Mouse (Mus musculus): ENCODE data around the gene Aip.
"Not testable (repeated sequence)": the region's sequence is repeated elsewhere in the genome, so short reads cannot be mapped to it uniquely, and the experiment has no call there.

The Aip gene

GRCm38 (mm10) chr19:4135963-4136345 lies 10.3 kb upstream of the Aip start:
- not testable (repeated sequence) for DNase-seq (ENCODE audit: low spot score in 2 of 2)

- peak in 1 of 2 experiments; percentile 58 for DNase-seq (ENCODE audit: low spot score in 2 of 2)
Measured at GRCm38 (mm10) chr19:4135229-4135962, 9.7 kb upstream of the Aip start.

GRCm38 (mm10) chr19:4134354-4134753 lies 8.7 kb upstream of the Aip start:
- no peak for DNase-seq (ENCODE audit: low spot score in 2 of 2)

DNA sequence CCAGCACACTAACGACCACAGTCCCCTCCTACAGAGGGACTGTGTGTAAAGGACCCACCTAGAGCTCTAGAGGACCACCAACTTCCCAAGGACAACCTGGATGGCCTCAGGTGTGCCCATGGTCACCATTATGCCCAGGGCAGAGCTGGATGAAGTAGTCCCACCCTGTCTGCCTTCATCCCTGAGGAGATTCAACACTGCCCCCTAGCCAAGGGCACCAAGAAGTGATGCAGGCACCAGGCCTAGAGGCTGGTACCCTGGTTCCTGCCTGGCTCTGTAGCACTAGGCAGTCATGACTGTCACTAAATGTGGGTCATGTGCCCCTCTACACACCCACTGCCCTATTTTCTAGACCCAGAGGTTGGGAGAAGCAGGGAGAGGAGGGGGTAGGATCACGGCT lies 6.1 kb upstream of the Aip start:
- DNase-seq (ENCODE audit: low spot score in 2 of 2), result no peak

DNA sequence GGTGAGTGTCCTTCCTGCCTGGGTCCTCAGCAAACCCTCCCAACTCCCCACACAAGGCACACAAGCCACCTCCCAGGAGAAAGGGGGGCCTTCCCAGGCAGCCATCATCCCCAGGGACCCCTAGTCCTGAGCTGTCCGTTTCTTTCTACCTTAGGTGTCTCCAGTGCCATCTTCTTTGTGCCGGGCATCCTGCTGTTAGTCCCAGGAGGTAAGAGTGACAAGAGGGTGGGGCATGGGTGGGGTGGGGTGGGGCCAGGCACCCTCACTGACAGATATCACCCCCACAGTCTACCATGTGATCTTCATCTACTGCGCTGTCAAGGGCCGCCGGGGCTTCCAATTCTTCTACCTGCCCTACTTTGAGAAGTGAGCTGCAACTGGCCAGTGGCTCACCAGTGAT lies 5.4 kb upstream of the Aip start:
- no peak for DNase-seq (ENCODE audit: low spot score in 2 of 2)

GRCm38 (mm10) chr19:4130106-4130505 lies 4.4 kb upstream of the Aip start:
- DNase-seq (ENCODE audit: low spot score in 2 of 2), result no peak

- DNase-seq (ENCODE audit: low spot score in 2 of 2), result no peak
Measured at GRCm38 (mm10) chr19:4129462-4129861, 3.8 kb upstream of the Aip start.

- peak in 1 of 2 experiments; percentile 44 for DNase-seq (ENCODE audit: low spot score in 2 of 2)
Measured at GRCm38 (mm10) chr19:4126759-4127495, 1.3 kb upstream of the Aip start.

DNA sequence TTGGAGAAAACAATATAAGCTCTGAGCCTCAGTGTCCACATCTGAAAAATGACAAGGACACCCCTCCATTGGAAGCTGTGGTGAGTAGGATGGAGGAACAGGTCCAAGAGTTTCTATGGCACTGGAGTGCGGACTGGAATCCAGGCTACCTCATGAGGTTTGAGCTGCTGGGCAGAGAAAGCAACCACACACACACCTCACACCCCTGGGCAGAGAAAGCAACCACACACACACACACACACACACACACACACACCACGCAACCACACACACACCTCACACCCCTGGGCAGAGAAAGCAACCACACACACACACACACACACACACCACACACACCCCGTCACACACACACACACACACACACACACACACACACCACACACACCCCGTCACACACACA lies 390 bp downstream of the Aip start:
- DNase-seq (ENCODE audit: low spot score in 2 of 2), result peak in 1 of 2 experiments; percentile 49

- no peak for DNase-seq (ENCODE audit: low spot score in 2 of 2)
Measured at GRCm38 (mm10) chr19:4124432-4124831, 1.2 kb downstream of the Aip start.

- DNase-seq (ENCODE audit: low spot score in 2 of 2), result peak in 1 of 2 experiments; percentile 50
Measured at GRCm38 (mm10) chr19:4122411-4123370, 3.0 kb downstream of the Aip start.

DNA sequence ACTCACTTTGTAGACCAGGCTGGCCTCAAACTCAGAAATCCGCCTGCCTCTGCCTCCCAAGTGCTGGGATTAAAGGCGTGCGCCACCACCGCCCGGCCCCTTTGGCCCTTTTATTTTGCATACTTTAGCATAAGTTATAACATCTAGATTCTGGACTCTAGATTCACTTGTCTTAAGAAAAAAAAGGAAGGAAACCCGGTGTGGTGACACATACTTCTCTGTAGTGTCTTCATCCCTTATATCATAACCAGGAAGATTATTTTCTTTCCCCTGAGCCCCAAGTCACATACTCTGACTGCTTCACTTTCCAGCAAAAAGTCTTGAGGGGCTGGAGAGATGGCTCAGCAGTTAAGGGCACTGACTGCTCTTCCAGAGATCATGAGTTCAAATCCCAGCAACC lies 3.8 kb downstream of the Aip start:
- peak in 1 of 2 experiments; percentile 45 for DNase-seq (ENCODE audit: low spot score in 2 of 2)

GRCm38 (mm10) chr19:4121097-4121805 lies 4.4 kb downstream of the Aip start:
- DNase-seq (ENCODE audit: low spot score in 2 of 2), result peak; percentile 98 to 99

DNA sequence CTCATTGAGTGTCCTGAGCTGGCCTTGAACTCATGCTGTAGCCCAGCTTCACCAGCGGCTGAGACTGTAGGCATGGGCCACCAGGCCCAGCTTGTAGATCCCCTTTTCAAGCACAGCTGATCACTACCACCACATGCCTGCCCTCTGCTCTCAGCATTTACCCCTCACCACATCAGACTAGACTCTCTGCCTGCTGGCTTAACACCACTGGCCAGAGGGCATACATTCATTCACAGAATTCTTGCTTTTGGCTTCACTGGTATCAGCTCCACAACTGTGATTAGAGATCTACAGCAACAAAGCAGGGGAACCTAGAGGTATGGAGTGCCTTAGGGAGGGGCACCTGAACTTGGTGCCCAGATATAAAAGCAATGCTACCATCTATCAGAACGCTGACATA lies 5.2 kb downstream of the Aip start:
- no peak for DNase-seq (ENCODE audit: low spot score in 2 of 2)

- DNase-seq (ENCODE audit: low spot score in 2 of 2), result peak; percentile 48 to 59
Measured at GRCm38 (mm10) chr19:4119716-4120487, 5.8 kb downstream of the Aip start.

DNA sequence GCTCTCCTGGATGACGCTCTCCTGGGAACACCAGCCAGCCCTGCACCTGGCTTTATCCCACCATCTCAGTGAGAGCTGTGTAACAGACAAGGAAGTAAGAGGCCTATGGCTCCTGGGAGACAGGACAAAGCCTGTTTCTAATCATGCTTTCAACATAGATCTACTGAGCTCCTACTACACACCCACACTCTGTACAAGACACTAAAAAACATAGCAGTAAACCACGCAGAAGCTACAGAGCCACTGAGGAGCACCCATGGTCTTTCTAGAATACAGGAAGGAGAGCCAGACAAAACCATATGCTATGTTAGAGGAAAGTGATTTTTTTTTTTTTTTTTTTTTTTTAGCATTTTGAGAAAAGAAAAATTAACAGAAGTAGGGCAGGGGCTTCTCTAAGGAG lies 7.3 kb downstream of the Aip start:
- DNase-seq (ENCODE audit: low spot score in 2 of 2), result no peak

DNA sequence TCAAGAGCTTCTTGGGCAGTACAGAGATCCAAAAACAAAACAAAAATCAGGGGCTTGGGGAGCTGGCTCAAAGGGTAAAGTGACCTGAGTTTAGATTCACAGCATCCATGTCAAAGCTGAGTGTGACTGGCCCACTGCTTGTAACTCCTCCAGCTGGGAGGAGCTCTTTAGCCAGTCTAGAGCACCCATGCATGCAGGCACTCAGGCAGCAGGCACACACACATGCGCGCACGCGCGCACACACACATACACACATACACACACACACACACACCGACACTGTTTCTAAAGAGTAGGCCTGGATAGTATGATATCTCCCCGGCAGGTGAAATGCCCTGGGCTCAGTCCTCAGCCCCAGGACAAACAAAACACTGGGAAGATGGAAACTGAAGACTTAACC lies 8.7 kb downstream of the Aip start:
- peak; percentile 31 to 51 for DNase-seq (ENCODE audit: low spot score in 2 of 2)

DNA sequence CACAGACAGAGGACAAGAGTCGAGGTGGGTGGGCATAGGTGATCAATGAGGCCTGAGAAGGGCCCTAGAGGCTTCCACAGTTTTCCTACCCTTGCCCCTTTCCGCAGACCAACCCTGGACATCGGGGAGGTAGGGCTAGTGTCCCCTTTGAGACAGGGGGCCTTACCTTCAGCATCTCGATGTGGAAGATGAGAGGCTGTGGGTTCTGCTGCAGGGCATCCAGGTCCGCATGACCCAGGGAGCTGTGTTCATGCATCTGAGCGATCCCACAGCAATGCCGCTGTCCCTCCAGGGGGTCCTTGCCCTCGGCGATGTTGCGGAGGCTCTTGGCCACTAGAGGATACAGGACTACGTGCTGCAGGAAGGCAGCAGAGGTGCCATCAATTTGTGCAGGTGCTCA lies 9.8 kb downstream of the Aip start:
- DNase-seq (ENCODE audit: low spot score in 2 of 2), result no peak

DNA sequence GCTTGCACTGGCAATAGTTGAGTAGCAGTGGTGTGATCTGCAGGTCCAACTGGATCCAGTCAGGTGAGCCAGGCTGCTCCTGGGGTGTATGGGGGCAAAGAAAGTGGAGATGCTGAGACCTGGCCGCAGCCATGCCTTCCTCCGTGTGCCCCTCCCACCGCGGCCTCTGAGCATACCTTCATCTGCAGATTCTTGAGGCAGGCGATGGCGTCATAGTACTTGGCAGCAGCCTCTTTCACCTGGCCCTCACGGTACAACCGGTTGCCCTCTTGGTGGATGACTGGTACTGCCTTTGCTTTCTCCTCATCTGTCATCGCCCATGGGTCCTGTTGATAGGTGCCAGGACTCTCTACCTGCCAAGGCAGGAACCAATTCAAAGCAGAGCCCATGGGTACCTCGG lies 10.5 kb downstream of the Aip start:
- DNase-seq (ENCODE audit: low spot score in 2 of 2), result no peak

DNA sequence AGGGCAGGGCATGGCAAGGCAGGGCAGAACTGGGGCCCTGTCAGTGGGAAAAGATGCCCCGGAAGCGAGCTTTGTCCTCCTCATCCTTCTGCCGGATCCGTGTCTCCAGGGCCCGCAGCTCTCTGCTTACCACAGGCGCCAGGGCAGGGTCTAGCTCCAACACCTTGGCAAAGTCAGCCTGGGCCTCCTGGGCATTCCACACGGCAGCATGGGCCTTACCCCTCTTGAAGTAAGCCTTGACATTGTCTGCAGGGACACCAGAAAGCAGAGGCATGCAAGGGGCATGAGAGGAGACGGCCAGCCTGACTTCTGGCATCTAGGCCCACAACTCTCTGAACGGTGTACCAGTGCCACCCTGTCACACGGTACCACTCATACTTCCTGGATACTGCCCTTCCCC lies 11.1 kb downstream of the Aip start:
- no peak for DNase-seq (ENCODE audit: low spot score in 2 of 2)

DNA sequence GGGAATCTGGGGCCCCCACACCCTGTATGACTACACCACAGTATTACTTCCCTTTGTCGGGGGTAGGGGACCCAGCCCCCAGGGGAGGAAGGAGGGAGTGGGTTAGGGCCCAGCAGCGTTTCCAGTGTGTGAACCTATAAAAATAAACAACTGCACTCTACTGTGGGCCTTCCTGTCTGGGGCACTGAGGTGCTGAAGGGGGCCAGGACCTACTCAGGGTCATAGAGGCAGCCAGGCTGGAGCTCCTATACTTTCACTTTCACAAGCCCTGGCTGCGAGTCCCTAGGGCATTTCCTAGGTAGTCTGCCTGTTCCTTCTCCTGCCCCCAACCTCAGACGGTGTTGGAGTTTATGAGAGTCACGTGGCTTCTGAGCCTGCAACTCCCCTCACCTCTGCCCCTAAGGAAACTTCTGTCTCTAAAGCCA lies 11.8 kb downstream of the Aip start:
- peak; percentile 84 to 88 for DNase-seq (ENCODE audit: low spot score in 2 of 2)
